Mouse (Mus musculus): ENCODE data around the gene Lonrf2. TPM values are rescaled to one million over a fixed set of nuclear protein-coding genes. Genes with fewer than 3 reads are reported as not detected.

Gene Lonrf2
- 100 to 1,000 TPM in 2 of 4 experiments, 10 to 100 TPM in 2; 96.0 to 117 (median 106) TPM for total RNA-seq (2022)

DNA sequence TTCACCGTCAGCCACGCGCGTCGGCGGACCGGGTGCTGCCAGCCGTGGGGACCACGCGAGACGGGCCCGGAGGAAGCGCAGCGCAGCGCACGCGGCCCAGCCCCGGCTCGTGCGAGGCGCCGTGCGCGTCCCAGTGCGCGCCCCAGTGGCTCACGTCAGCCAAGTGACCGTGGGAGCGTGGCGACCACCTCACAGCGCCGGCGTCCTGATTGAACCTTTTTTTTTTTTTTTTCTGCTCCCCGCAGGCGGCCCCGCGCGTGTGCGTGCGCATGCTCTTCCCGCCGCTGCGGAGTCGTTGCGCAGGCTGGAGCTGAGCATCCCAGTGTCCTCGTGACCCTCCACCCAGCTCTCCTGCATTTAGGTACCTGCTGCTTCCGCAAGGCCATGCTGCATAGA is at the start of gene Lonrf2:
Gene Lonrf2 (minus strand): TSS at position 235 of the 396 bp plus-strand sequence.
- DNase-seq (ENCODE audit: low spot score in 2 of 2): peak; percentile 66 to 77

DNA sequence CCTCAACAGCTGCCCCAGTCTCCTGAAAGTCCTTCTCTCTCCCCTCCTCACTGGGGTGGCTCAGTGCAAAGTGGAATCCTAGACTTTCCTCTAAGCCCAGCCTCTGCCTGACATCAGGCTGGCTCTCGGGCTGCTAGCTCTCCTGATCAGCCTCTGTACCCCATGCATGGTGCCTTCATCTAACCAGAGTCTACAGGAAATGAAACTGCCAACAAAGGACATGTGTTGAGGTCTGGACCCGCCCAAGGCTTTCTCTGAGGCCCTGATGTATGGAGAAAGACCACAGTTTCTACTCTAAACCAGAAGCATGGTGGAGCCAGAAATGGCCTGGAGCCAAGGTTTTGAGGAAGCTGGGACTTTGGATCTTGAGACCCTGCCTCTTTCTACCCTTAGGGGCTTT is 49.4 kb upstream of the Lonrf2 start:
- no peak for DNase-seq (ENCODE audit: low spot score in 2 of 2)

DNA sequence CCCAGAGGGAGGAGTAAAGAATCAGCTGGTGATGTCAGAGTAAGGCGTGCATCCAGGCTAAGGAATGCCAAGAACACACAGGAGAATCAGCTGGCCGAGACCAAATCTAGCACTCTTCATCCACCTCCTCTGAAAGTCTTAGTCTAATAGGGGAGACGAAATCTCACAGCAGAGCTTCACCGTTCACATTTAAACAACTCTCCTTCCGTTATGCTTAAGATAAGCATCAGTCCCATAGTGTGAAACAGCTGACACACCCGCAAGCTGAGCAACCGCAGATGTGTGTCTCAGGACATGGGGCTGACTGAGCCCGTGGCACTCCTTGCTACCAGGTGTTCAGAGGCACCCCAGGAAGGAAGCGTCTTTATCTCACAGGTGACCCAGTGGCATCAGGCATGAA is 47.3 kb upstream of the Lonrf2 start:
- no peak for DNase-seq (ENCODE audit: low spot score in 2 of 2)

DNA sequence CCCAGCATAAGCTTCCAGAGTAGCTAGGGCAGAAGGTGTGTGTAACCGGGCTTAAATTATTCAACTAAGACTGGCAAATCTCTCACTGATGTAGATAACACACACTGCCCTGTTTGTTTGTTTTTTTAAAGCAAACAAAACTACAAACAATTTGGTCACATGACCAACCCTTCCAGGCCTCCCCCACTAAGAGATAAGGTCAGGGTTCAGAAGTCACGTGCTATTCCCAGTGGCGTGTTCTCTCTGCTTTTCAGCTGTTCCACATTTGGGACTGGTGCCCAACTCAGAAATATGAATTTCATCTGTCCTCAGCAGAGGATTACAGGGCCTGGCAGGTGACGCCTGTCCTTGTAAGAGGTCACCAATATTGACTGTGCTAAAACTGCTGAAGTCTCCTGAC is 46.2 kb upstream of the Lonrf2 start:
- no peak for DNase-seq (ENCODE audit: low spot score in 2 of 2)

DNA sequence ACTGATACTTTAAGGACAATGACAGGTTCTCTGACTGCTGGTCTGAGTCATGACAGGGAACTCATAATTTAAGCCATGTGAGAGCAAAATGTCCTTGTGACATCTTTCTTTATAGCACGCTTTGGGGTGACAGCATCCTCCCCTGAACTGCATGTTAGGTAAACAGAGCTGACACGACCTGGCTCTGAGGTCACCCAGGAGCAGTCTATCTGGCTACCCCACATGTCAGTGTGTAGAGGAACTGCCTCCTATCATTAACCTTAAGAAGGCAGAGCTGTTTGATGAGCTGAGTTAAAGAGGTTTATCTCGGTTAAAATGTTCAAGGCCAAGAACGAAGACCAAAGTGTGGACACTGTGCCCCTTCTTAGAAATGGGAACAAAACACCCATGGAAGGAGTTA is 44.9 kb upstream of the Lonrf2 start:
- DNase-seq (ENCODE audit: low spot score in 2 of 2): no peak

DNA sequence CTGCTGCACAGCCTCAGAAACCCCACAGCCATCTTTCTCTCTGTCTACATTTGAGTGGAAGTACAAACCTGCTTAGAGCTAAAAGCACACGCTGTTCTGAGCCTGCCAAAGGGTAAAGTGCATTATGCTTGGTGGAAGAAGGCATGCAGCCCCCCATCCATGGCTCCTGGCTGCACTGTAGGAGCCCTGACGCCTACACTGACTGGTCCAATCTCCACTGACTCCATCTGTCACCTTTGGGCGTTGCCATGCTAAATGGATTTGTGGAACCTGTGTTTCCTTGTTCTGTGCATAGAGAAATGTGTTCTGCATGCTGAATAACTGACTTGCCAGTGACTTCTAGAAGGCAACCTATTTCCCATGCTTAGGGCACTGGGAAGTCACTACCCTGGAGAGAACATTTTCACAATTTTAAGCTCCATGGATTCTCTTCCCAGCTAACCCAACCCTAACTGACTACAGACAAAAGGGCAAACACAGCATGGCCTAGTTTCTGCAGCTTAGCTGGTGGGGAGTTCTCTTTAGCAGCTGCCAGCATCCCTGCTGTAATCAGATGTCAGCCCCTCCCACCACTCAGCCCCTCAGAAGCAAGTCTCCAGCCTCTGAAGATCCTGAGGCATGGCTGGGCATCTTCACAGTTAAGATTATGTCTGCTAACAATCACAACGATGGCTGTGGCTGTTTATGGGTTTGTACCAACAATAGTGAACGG is 40.3 kb upstream of the Lonrf2 start:
- no peak for DNase-seq (ENCODE audit: low spot score in 2 of 2)

DNA sequence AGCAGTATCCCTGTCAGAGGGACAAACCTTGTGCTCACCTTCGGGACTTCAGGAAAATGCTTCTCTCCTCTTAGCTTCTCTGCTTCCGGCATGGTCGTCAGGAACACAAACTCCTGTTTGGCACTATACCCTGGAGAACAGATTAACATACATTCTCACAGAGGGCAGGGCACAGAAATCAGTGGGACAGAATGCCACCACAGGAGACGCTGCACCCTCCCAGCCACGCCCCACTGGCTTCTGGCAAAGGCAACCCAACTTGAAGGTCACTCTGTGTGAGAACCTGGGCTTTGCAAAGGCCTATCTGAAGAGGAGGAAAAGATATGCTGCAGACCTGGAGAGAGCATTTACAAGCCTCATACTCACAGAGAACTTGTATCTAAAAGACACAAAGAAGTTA is 37.4 kb upstream of the Lonrf2 start:
- no peak for DNase-seq (ENCODE audit: low spot score in 2 of 2)

DNA sequence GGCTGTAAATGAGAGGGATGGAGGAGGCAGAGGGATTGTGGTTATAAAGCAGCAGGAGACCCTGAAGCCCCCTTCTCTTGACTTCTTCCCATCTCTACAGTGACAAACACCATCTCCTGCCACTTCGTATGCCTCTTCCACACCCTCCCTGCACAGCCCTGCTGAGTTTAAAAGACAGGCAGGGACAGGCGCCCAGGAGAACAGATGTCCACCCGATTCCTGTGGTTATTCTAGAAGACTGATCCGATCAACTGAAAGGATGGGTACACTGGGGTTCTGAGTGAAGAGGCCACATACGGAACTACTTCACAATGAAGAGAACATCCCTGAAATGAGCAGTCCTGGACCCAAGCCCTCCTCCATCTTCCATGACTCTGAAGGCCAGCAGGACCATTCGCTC is 35.3 kb upstream of the Lonrf2 start:
- no peak for DNase-seq (ENCODE audit: low spot score in 2 of 2)

DNA sequence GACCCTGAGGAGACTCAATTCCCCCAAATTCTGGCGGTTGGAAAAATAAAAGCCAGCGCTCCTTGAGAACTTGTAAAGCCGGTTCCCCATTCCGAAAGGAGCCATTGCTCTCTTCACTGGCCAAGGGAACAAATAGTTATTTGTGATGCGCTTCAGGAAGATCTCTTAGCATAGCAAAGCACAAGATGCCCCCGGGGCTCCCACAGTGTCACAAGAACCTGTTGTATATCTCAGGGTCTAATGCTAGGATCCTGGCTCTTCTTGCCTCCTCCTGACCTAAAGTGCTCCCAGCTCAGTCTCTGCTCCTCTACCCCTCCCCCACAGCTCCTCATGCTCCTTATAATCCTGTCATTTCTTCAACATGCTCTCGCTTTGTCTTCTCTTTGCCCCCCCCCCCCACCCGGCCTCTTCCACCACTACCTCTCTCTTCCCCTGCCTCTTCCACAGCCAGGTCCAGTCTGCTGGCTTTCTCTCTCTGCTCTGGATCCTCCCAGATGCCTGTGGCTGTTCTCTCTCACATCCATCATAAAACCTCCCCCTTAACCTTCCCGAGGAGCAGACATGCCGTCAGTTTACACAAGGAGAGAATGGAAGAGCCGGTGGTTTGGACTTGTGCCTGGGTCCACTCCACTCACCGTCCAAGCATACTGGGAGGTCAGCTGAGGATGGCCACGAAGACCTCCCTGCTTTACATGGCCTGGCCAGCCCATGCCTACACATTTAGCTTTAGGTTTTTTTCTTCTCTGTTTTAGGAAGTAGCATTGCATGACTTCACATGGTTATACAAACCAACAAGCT is 33.1 kb upstream of the Lonrf2 start:
- DNase-seq (ENCODE audit: low spot score in 2 of 2): no peak

DNA sequence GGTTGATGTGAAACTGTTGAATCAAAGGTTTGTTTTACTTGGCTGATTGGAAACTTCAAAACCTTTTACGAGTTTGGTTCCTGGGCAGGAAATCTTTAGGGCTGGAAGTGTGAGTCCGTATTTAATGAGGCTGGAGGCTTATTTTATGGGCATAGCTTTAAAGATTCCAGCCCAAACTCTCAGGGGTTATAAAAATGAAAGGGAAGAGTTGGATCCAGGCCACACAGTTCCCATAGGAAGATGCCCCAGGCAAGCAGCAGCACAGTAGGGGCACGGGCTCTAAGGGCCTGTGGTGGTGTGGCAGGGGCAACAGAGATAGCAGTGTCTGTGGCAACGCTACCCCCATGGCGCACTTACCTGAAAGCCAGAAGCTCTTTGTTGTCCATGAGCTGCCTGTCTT is 29.7 kb upstream of the Lonrf2 start:
- DNase-seq (ENCODE audit: low spot score in 2 of 2): no peak

DNA sequence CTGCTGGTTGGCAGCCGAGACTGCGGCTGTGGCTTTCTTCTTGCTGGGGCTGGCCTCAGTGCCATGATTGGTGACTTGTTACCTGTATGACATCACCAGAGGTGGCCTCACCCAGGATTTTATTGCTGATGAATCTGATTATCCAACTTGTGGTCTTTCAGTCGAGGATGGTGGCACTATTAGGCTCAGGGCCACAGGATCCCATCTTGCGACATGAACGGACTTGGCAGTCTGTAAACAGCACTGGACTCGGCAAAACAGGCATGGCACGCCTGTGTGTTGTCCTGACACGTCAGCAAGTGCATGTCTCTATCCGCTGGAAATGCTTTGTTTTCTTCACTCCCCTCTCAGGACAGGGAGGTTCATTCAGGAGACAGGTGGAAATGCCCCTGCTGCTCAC is 27.8 kb upstream of the Lonrf2 start:
- no peak for DNase-seq (ENCODE audit: low spot score in 2 of 2)

DNA sequence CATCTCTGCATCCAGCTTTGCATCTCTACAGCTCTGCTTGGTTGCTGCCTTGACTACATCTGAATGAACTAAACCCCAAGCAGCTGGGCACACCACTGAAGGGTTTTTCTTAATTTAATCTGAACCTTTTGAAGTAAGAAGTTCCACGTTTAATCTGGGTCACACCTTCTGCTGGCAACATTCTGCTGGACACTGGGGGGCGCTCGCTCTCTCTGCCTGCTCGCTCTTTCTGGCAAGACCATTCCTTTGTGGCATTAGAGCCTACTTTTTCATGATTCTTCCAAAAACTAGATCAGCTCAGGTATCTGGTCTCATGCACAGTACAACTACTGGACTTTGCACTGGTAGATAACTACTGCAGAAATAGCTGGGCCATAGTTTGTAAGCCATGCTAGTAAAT is 25.7 kb upstream of the Lonrf2 start:
- DNase-seq (ENCODE audit: low spot score in 2 of 2): peak in 1 of 2 experiments; percentile 51

DNA sequence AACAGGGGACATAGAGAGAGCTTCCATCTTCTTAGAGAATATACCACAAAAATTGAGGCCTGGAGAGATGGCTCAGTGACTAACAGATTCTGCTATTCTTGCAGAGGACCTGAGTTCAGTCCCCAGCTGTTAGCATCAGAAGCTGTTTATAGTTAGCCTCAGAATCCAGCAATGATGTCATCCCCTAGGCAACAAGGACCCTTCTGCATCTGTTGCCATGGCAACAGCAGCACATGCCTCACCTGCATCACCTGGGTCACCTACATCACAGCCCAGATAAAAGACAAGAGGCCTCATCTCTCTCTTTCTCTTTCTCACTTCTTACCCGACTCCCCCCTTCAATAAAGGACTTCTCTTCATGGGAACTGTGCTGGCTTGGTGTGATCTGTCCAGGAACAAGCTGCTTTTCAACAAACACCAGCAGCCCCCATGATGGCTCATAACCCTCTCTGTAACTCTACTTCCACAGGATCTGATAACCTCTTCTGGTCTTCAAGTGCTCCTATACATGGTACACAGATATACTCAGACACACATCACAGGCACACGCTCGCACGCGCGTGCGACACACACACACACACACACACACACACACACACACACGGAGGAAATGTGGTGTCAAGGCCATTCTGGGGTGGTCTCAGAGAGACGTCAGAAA is 24.5 kb upstream of the Lonrf2 start:
- DNase-seq (ENCODE audit: low spot score in 2 of 2): no peak

DNA sequence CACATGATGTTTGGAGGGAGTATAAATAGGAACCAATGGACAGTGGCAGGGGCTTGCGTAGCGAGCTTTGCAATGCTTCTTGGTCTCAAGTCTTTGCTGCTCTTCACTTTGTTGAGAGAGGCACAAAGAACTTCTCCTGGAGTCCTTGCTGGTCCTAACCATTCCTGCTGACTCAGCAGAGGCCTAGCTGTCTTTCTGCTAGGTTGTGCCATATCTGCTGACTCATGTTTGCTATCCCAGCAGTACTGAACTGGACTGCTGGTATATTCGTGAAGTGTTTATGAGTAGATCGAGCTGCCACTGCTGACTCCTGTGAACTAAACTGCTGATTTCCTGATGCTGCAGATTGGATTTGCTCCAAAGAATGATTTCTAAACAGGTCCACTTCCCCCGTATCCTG is 23.7 kb upstream of the Lonrf2 start:
- DNase-seq (ENCODE audit: low spot score in 2 of 2): no peak

DNA sequence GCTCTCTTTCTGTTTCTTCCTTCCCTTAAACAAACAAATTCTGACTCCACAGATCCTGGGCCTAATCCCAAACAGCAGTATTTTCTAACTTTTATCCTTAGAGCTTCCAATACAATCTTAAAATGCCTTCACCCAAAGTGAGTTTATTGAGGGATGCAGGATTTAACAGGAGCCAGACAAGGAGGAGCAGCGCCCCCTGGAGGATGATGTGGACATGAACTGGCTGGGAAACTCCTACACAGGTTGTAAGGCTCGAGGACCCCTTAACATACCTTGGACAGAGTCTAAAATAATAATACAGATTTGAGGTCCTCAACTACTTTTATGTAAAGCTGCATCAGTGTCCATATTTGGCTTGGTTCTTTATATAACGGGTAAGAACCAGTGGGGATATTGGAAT is 19.7 kb upstream of the Lonrf2 start:
- DNase-seq (ENCODE audit: low spot score in 2 of 2): peak in 1 of 2 experiments; percentile 63

DNA sequence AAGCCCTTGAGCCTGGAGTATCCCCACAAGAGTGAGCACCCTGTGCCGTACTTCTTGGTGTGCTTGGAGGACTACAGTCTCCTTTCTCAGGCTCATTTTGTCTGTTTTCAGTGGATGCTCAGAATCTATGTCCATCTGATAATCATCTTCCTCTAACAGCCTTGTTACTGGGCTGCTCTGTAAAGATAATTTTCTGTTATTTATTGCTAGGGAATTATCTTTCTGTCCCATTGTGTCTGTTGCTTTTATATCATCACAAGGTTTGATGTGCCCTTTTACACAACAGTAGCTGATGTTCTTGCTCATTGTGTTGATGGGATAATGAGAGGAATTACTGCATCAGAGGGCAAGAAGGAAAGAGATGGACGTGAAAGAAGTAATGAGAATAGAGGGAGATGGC is 15.7 kb upstream of the Lonrf2 start:
- DNase-seq (ENCODE audit: low spot score in 2 of 2): no peak

DNA sequence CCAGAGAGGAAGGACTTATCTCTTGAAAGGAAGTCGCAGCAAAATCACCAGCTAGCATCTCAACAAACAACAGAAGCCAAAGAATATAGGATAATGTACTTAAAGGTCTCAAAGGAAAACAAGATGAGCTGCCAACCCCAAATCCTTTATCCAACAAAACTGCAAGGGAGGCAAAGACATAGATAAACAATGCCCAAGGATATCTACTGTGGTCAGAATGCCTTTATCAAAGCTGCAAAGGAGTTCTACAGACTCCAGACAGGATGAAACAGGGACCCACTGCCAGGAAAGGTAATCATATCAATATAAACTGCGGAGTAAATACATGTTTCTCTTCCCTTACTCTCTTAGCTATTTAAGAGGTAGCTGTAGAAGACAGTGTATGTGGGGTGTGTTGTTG is 14.1 kb upstream of the Lonrf2 start:
- DNase-seq (ENCODE audit: low spot score in 2 of 2): no peak

DNA sequence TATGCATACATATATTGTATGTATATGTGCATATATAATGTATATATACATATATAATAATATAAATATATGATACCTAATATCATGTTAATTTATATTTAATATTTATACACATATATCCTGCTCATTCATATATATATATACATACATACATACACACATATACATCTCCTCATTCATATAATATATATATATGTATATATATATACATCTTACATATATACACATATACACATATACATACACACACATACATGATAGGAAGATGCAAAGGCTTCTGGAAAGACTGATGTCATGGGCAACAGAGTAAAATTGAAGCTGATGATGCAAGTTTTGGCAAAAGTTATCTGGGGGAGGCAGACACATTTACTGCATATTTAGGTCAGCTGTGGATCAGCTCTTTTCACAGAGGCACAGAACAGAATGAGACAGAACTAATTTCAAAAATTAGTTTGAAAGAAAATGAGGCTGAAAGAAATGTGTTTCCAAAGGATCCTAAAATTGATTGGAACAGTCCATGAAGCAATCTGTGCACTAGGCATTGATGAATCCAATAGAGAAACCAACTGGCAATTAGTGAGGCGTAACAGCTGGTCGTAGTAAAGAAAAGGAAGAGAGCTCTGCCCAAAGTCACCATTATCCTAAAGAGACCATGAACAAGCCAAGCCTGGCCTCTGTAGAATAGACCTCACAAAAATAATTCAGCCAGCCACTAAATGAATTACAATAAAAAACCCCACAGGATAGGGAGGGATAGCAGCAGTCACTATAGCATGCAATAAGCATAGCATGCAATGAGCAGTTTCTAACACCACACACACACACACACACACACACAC is 12.2 kb upstream of the Lonrf2 start:
- DNase-seq (ENCODE audit: low spot score in 2 of 2): peak in 1 of 2 experiments; percentile 26

DNA sequence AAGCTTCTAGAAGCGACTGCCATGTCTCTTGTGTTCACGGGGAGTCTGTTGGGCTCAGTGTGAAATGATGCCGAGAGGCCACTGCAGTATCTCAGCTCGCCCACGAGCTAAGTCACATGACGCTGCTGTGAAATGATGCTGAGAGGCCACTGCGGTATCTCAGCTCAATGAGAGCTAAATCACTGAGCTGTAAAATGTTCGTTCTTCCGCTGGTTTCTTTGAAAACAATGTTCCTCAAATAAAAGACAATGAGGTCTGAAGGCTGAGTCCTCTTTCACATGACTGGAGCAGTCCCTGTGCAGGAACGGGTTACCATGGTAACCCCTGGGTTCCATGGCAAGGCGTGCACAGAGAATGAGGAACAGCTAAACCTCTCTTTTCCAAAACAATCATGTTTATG is 11.5 kb upstream of the Lonrf2 start:
- DNase-seq (ENCODE audit: low spot score in 2 of 2): peak; percentile 43 to 52

DNA sequence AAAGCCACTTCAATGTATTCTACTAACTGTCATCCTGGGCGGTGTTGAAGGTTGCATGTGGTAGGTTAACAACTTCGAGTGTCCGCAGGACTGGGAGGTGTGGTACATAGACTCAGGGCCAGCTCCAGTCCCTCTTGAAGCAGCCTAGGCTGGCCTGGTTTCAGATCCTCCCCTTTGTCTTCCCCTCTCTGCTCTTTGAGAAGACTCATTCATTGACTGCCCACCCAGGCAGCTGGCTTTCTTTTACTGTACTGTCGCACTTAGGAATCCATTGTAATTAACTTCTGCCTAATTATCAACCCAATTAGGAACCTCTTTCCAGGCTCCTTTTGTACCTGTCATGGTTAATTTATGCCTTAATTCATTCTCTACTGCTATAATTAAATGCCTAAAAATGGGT is 6.8 kb upstream of the Lonrf2 start:
- no peak for DNase-seq (ENCODE audit: low spot score in 2 of 2)

DNA sequence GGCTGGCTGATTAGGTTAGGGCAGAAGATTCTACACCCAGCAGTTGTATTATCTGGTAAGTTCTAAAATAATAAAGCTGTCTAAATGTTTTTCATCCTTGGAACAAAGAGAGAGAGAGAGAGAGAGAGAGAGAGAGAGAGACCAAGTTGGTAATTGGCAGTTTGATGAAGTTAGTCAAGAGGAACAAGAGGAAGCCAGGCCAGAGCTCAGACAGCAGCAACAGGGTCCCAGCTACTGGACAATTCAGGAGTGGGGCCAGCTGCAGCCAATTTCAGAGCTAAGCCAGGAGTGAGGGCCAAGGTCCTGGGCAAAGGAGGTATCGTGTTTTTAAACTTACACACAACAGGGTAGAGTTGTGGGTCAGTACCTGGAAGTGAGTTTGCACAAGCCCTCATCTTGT is 6.3 kb upstream of the Lonrf2 start:
- DNase-seq (ENCODE audit: low spot score in 2 of 2): no peak

DNA sequence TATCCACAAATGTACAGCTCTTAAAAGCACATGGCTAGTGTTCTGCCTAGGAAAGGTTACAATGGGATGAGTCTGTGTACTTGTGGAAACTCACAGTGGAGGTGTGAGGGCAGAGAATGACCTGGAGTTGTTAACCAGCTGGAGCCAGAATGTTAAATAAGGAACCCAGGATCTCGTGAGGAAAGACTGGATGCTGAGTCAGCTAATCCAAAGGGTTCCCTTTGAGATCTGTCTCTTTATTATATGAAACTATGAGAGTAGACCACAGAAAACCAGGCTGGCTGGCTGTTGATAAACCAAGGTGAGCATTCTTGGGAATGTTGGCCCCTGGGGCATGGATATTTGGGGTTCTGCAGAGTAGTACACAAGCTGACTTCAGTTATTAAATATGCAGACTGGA is 3.4 kb upstream of the Lonrf2 start:
- DNase-seq (ENCODE audit: low spot score in 2 of 2): no peak
